Mouse (Mus musculus) layer of hippocampus, adult 6 months (tissue): ENCODE data around the gene Man2a1. TPM values are rescaled to one million over a fixed set of nuclear protein-coding genes. Genes with fewer than 3 reads are reported as not detected.

Experiments used
- long read RNA-seq, 2 experiments: library from polyadenylated mRNA; unstranded; transcript quantifications; one replicate each; pipeline ENCODE4 v2.0.0; 2019 to 2020
- polyA plus RNA-seq: library from polyadenylated mRNA; unstranded; fragments of <200 nt; fragmentation: Nextera tagmentation; gene quantifications from 2 replicates; pipeline ENCODE4 v1.2.3, GENCODE M21; 2021

Gene Man2a1
- polyA plus RNA-seq: 0.98 and 1.9 TPM in 2 replicates
- long read RNA-seq, experiment 1, partial matches to known transcripts: 0 of 2 reads
- long read RNA-seq, experiment 1, other reads (novel, unspliced or antisense): 2 of 2 reads
- long read RNA-seq, experiment 2, partial matches to known transcripts: 0 of 1 reads
- long read RNA-seq, experiment 2, other reads (novel, unspliced or antisense): 1 of 1 reads

DNA sequence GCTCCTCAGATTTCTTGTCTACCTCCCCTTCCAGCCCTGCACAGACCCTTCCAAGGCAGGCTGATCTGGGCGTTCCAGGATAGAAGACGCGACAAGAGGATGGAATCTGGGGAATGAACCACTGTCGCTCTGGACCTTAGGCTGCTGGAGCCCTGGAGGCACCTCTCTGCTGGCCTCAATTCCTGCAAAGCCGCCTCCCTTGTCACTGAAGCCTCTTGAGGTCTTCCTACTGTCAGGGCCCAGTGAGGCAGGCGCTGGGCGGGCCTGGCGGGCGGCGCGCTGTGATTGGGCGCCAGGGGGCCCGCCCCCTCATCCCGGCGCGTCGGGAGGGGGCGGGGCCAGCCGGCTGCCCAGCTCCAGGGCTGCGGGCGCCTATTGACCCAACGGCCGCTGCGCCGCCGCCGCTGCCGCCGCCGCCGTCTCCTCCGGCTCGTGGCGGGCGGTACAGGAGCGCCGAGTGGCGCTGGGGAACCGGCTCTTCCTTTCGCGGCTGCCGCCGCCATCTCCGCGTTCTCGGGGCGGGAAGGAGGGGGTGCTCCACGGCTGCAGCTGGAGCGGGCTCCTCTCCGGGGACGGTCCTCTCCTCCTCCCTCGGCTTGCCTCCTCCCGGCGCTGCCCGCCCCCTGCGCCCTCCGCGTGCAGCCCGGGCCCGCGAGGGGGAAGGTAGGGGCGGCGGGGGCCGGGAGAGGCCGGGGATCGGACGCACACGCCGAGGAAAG, at the start of gene Man2a1:
TSS of gene Man2a1 (plus strand) at position 365 of the 719 bp plus-strand sequence.

Other genes with a start within 250 kb of the Man2a1 start
- gene 4930583I09Rik, start 235.3 kb downstream of the Man2a1 start, polyA plus RNA-seq: not detected in 2 replicates